Mouse (Mus musculus) skeletal muscle tissue, postnatal 0 days (tissue): Measurements from ENCODE around the gene Zfp593. TPM values are rescaled to one million over a fixed set of nuclear protein-coding genes. Genes with fewer than 3 reads are reported as not detected.

ENCODE experiments used
- polyA plus RNA-seq: library from polyadenylated mRNA; unstranded; fragments of >200 nt; fragmentation: Nextera tagmentation; extraction: Ambion mirVana; gene quantifications from 2 replicates; pipeline ENCODE4 v1.2.1, GENCODE M21; 2015

Gene Zfp593
- 5.9 and 6.9 TPM in 2 replicates for polyA plus RNA-seq

GRCm38 (mm10) chr4:134245148-134245843 is at the start of gene Zfp593:
Zfp593 (minus strand) TSS chr4:134245592.

GRCm38 (mm10) chr4:134287575-134288025 is 42.2 kb upstream of the Zfp593 start, which contains the start of gene Pdik1l:
Pdik1l (minus strand) TSS chr4:134287895.

GRCm38 (mm10) chr4:134253722-134254324 is 8.4 kb upstream of the Zfp593 start, which contains the start of gene Grrp1:
Grrp1 (minus strand) TSS chr4:134254106.

GRCm38 (mm10) chr4:134246719-134247258 is 1.4 kb upstream of the Zfp593 start, which contains the start of gene Gm30191:
Gm30191 (plus strand) TSS chr4:134246935.

GRCm38 (mm10) chr4:134243516-134244250 is 1.7 kb downstream of the Zfp593 start, which contains the start of gene E130218I03Rik:
E130218I03Rik (plus strand) TSS chr4:134243662.

GRCm38 (mm10) chr4:134238279-134238651 is 7.1 kb downstream of the Zfp593 start, which contains the start of gene Cnksr1:
Cnksr1 (minus strand) TSS chr4:134238399.

GRCm38 (mm10) chr4:134227194-134227593 is 18.2 kb downstream of the Zfp593 start, which contains the start of gene Catsper4:
Catsper4 (minus strand) TSS chr4:134227383.

GRCm38 (mm10) chr4:134202904-134203303 is 42.5 kb downstream of the Zfp593 start, which contains the start of gene Gm7534:
Gm7534 (minus strand) TSS chr4:134203004.

Other genes starting within 250 kb of the Zfp593 start
- gene Dhdds, start 244.7 kb downstream of the Zfp593 start, polyA plus RNA-seq, result 19.4 and 25.8 TPM in 2 replicates
- 0.49 and 0.50 TPM in 2 replicates for gene Lin28a, start 226.8 kb downstream of the Zfp593 start, polyA plus RNA-seq
- not detected in 2 replicates for gene Zfp683, start 191.8 kb downstream of the Zfp593 start, polyA plus RNA-seq
- 0.65 TPM in 1 of 2 replicates, not detected in the other for gene Crybg2, start 184.8 kb downstream of the Zfp593 start, polyA plus RNA-seq
- gene Cd52, start 150.5 kb downstream of the Zfp593 start, polyA plus RNA-seq, result 8.2 and 9.0 TPM in 2 replicates
- 1.6 and 2.8 TPM in 2 replicates for gene Ubxn11, start 143.0 kb downstream of the Zfp593 start, polyA plus RNA-seq
- 149 and 187 TPM in 2 replicates for gene Sh3bgrl3, start 116.8 kb downstream of the Zfp593 start, polyA plus RNA-seq
- gene Cep85, start 58.5 kb downstream of the Zfp593 start, polyA plus RNA-seq, result 45.7 and 53.9 TPM in 2 replicates
- gene Gm7534, start 42.6 kb downstream of the Zfp593 start, polyA plus RNA-seq, result not detected in 2 replicates
- gene Catsper4, start 18.2 kb downstream of the Zfp593 start, polyA plus RNA-seq, result not detected in 2 replicates
- gene Cnksr1, start 7.2 kb downstream of the Zfp593 start, polyA plus RNA-seq, result 2.6 and 5.2 TPM in 2 replicates
- gene E130218I03Rik, start 1.9 kb downstream of the Zfp593 start, polyA plus RNA-seq, result 0.44 TPM in 1 of 2 replicates, not detected in the other
- not detected in 2 replicates for gene Gm30191, start 1.3 kb upstream of the Zfp593 start, polyA plus RNA-seq
- 5.0 and 5.7 TPM in 2 replicates for gene Grrp1, start 8.5 kb upstream of the Zfp593 start, polyA plus RNA-seq
- gene Pdik1l, start 42.3 kb upstream of the Zfp593 start, polyA plus RNA-seq, result 5.7 and 5.8 TPM in 2 replicates
- gene Trim63, start 69.5 kb upstream of the Zfp593 start, polyA plus RNA-seq, result 53.6 and 64.2 TPM in 2 replicates
- 0.33 and 0.44 TPM in 2 replicates for gene Slc30a2, start 97.6 kb upstream of the Zfp593 start, polyA plus RNA-seq
- 2.6 and 2.7 TPM in 2 replicates for gene Extl1, start 138.3 kb upstream of the Zfp593 start, polyA plus RNA-seq
- gene Pafah2, start 150.7 kb upstream of the Zfp593 start, polyA plus RNA-seq, result 4.2 and 5.4 TPM in 2 replicates
- gene Stmn1, start 222.7 kb upstream of the Zfp593 start, polyA plus RNA-seq, result 236 and 280 TPM in 2 replicates